9 mouse cellular contexts compared by ENCODE assay signal in genomic region chr13:12340183-12340975, GRCm38 (mm10). TPM values are rescaled to one million over a fixed set of nuclear protein-coding genes. Genes with fewer than 3 reads are reported as not detected.
DNase-seq lines count a peak whose midpoint lies in the region; ATAC-seq and TF ChIP-seq lines count a peak whose summit lies in the region.
"Had no signal": no experiment of that assay in that cellular context is flagged by ENCODE, and none has a peak within 500 bp of the region (broad histone marks: within the 10 kb centered on the region; RNA-seq: fewer than 3 reads in every experiment).

Actn2 (minus strand) TSS chr13:12340760.

- peak; percentile 34; the same call in 1 of the 2 replicates for TF ChIP-seq POLR2A in olfactory bulb, adult 2 months (IDR thresholded peaks at IDR 0.05; ENCODE audit: insufficient read depth, low read depth, low read length)

- H3K27ac ChIP-seq in hindbrain, embryonic 10.5 days: peak within 1 kb of the TSS; percentile 76
- no peak within 1 kb of the TSS; the same call in 1 of the 2 replicates for H3K27ac ChIP-seq in lung, embryonic 14.5 days (ENCODE audit: low read depth)
- no peak within 1 kb of the TSS; the same call in 1 of the 2 replicates for H3K27ac ChIP-seq in olfactory bulb, adult 2 months (ENCODE audit: insufficient read depth, low read depth, low read length)

- H3K4me2 ChIP-seq in lung, embryonic 14.5 days: peak within 1 kb of the TSS; percentile 78

- DNase-seq in Muller cell, postnatal 12 days (ENCODE audit: inconsistent ontology term): peak; percentile 73
- DNase-seq in cerebellum, postnatal 10 days: peak; percentile 86 to 87
- DNase-seq in frontal cortex, postnatal 14 days (ENCODE audit: low spot score in 2 of 2): peak; percentile 53 to 55
- DNase-seq in hindbrain, embryonic 10.5 days (ENCODE audit: low spot score): peak; percentile 89
- DNase-seq in layer of hippocampus, adult 9-11 months: peak; percentile 78
- DNase-seq in lung, embryonic 14.5 days: peak; percentile 87
- DNase-seq in thymus, adult 18-20 months: peak; percentile 73 to 75

- no peaks in the 10 kb centered on the region for H3K36me3 ChIP-seq in hindbrain, embryonic 10.5 days
- H3K36me3 ChIP-seq in lung, embryonic 14.5 days (ENCODE audit: insufficient read depth): no peaks in the 10 kb centered on the region

- WGBS in hindbrain, embryonic 10.5 days: under 1% methylated on average over 43 of the region's 43 CpGs
- WGBS in lung, embryonic 14.5 days: under 1% methylated on average over 40 of the region's 43 CpGs
- under 1% methylated on average over 43 of the region's 43 CpGs for WGBS in olfactory bulb, adult 2 months

- peak within 1 kb of the TSS; percentile 43 for H3K9ac ChIP-seq in lung, embryonic 14.5 days

- H3K9me3 ChIP-seq in hindbrain, embryonic 10.5 days: no peaks in the 10 kb centered on the region
- H3K9me3 ChIP-seq in lung, embryonic 14.5 days (ENCODE audit: low read depth, low read length): no peaks in the 10 kb centered on the region

- peaks cover 10% of the 10 kb centered on the region for H3K4me1 ChIP-seq in hindbrain, embryonic 10.5 days (replicated peaks)
- H3K4me1 ChIP-seq in lung, embryonic 14.5 days (ENCODE audit: insufficient read depth): peaks cover 6% of the 10 kb centered on the region; the same call in 1 of the 2 replicates
- peaks cover 10% of the 10 kb centered on the region for H3K4me1 ChIP-seq in olfactory bulb, adult 2 months (ENCODE audit: control insufficient read depth, insufficient read depth, low read length)

- peak within 1 kb of the TSS; percentile 58 for H3K4me3 ChIP-seq in hindbrain, embryonic 10.5 days
- H3K4me3 ChIP-seq in lung, embryonic 14.5 days (ENCODE audit: low read depth, low read length): peak within 1 kb of the TSS; percentile 31
- peak within 1 kb of the TSS; percentile 49 for H3K4me3 ChIP-seq in olfactory bulb, adult 2 months (ENCODE audit: insufficient read depth, low read depth, low read length)

- peak; percentile 99 for ATAC-seq in lung, embryonic 14.5 days (ENCODE audit: insufficient read depth)
- ATAC-seq: Patski had no signal

- H3K27me3 ChIP-seq in hindbrain, embryonic 10.5 days (ENCODE audit: insufficient read depth, poor library complexity, severe bottlenecking): peaks cover 11% of the 10 kb centered on the region
- H3K27me3 ChIP-seq in lung, embryonic 14.5 days (ENCODE audit: insufficient read depth, low read length): no peaks in the 10 kb centered on the region

- TF ChIP-seq CTCF in lung, embryonic 14.5 days (IDR thresholded peaks at IDR 0.05; ENCODE audit: low read depth): peak; percentile 46
- TF ChIP-seq CTCF in olfactory bulb, adult 2 months (IDR thresholded peaks at IDR 0.05; ENCODE audit: insufficient read depth, low read depth, low read length): peak; percentile 41; the same call in 1 of the 2 replicates

RNA-seq across cellular contexts. Expression of gene Actn2, which starts in this region (rescaled TPM):
- polyA plus RNA-seq in hindbrain, embryonic 10.5 days (2016; fragmentation: Nextera tagmentation; extraction: Ambion mirVana): 0.93 and 1.9 TPM in 2 replicates
- 0.57 and 10.2 TPM in 2 replicates for polyA plus RNA-seq in lung, embryonic 14.5 days (2014; fragmentation: Nextera tagmentation; extraction: Ambion mirVana)
- not detected in 2 replicates for polyA plus RNA-seq in olfactory bulb, adult 2 months (2012; ENCODE audit: insufficient read depth, insufficient read length, low replicate concordance, missing spikeins)
